In the genomic region with DNA sequence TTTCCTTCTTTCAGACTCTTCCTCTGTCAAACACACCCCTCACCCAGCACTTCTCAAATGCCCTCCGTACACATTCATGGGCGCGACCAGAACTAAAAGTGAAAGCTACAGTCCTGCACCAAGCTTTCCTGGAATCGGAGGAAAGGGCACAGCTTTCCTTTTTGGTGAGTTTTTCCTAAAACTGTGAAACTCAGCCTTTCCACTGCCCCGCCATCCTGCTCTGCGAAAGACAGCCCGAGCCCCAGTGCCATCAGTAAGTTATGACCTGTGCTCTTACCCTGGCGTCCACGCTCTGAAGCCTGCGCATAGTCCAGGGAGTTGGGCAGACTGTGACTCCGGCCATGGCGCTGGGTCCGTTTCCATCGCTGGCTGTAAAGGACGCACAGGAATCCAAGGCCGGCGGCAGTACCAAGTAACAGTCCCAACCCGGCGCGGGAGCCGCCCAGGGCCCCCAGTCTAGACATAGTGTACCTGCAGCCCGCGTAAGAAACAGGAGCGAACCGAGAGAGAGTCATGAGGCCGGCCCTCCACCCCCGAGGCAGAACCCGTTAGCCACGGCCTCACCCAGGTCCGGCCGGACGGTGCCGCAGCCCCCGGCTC, we compare ENCODE assay signal across 8 mouse cellular contexts. TPM values are rescaled to one million over a fixed set of nuclear protein-coding genes. Genes with fewer than 3 reads are reported as not detected.
A peak's percentile ranks its signal among the peaks of the same experiment; 100 is the strongest.
DNase-seq lines count a peak whose midpoint lies in the region; ATAC-seq and TF ChIP-seq lines count a peak whose summit lies in the region.

No protein-coding gene starts in this region.

- no peaks in the 10 kb centered on the region for H3K9me3 ChIP-seq in embryonic facial prominence, embryonic 12.5 days
- H3K9me3 ChIP-seq in hindbrain, embryonic 16.5 days (ENCODE audit: control insufficient read depth, low read length), result no peaks in the 10 kb centered on the region
- no peaks in the 10 kb centered on the region for H3K9me3 ChIP-seq in liver, postnatal 0 days (ENCODE audit: low read length)

- H3K27me3 ChIP-seq in embryonic facial prominence, embryonic 12.5 days, result no peaks in the 10 kb centered on the region
- H3K27me3 ChIP-seq in hindbrain, embryonic 16.5 days (replicated peaks; ENCODE audit: control insufficient read depth, insufficient read depth, low read length), result no peaks in the 10 kb centered on the region
- H3K27me3 ChIP-seq in liver, postnatal 0 days (ENCODE audit: insufficient read depth, low read length), result no peaks in the 10 kb centered on the region

- H3K9ac ChIP-seq in embryonic facial prominence, embryonic 12.5 days, result peak overlapping the region; percentile 88
- H3K9ac ChIP-seq in hindbrain, embryonic 16.5 days (ENCODE audit: low read depth, low read length), result peak overlapping the region; percentile 98
- peak overlapping the region; percentile 91 for H3K9ac ChIP-seq in liver, postnatal 0 days (replicated peaks)

- intact Hi-C loops in gastrocnemius, adult 2 months (cut with DNase I), result no loop called here
- intact Hi-C loops in gastrocnemius, postnatal 36 days (cut with DNase I), result loop anchor here (5.0 kb wide), 1 partner anchor 36 kb away; no protein-coding TSS in a partner anchor

- no peak for TF ChIP-seq EP300 in liver, postnatal 0 days (IDR thresholded peaks at IDR 0.05; ENCODE audit: low read depth)

- TF ChIP-seq CTCF in gastrocnemius, adult 2 months (IDR thresholded peaks at IDR 0.05), result no peak
- no peak for TF ChIP-seq CTCF in liver, postnatal 0 days (IDR thresholded peaks at IDR 0.05; ENCODE audit: low read depth)
- TF ChIP-seq CTCF in olfactory bulb, adult 2 months (IDR thresholded peaks at IDR 0.05; ENCODE audit: insufficient read depth, low read depth, low read length), result no peak

- DNase-seq in gastrocnemius, adult 2 months, result no peak
- DNase-seq in gastrocnemius, postnatal 36 days, result no peak
- peak; percentile 53 for DNase-seq in liver, postnatal 0 days
- DNase-seq in thymus, adult 18-20 months, result no peak

- TF ChIP-seq POLR2A in olfactory bulb, adult 2 months (IDR thresholded peaks at IDR 0.05; ENCODE audit: insufficient read depth, low read depth, low read length), result no peak

- peak overlapping the region; percentile 89 for H3K4me3 ChIP-seq in gastrocnemius, adult 2 months
- peak overlapping the region; percentile 99 for H3K4me3 ChIP-seq in embryonic facial prominence, embryonic 12.5 days
- peak overlapping the region; percentile 96 for H3K4me3 ChIP-seq in hindbrain, embryonic 16.5 days (ENCODE audit: low read length)
- peak overlapping the region; percentile 90 for H3K4me3 ChIP-seq in liver, postnatal 0 days (ENCODE audit: low read depth, low read length)
- peak overlapping the region; percentile 67 for H3K4me3 ChIP-seq in olfactory bulb, adult 2 months (ENCODE audit: insufficient read depth, low read depth, low read length)

- H3K36me3 ChIP-seq in embryonic facial prominence, embryonic 12.5 days, result peaks cover 33% of the 10 kb centered on the region
- peaks cover 22% of the 10 kb centered on the region for H3K36me3 ChIP-seq in hindbrain, embryonic 16.5 days (ENCODE audit: control insufficient read depth, insufficient read depth, low read length)
- peaks cover 29% of the 10 kb centered on the region for H3K36me3 ChIP-seq in liver, postnatal 0 days (replicated peaks; ENCODE audit: insufficient read depth, low read length)

- ATAC-seq in CD4-positive, CD25-positive, alpha-beta regulatory T cell, adult 4 months, result peak; percentile 35
- peak; percentile 49 for ATAC-seq in embryonic facial prominence, embryonic 12.5 days (ENCODE audit: insufficient number of reproducible peaks, insufficient read depth, low FRiP score, low TSS enrichment)
- peak; percentile 31 for ATAC-seq in hindbrain, embryonic 16.5 days
- peak; percentile 37 for ATAC-seq in liver, postnatal 0 days

- peak overlapping the region; percentile 91 for H3K27ac ChIP-seq in gastrocnemius, adult 2 months
- H3K27ac ChIP-seq in embryonic facial prominence, embryonic 12.5 days, result peak overlapping the region; percentile 41; the same call in 1 of the 2 replicates
- peak overlapping the region; percentile 82 for H3K27ac ChIP-seq in hindbrain, embryonic 16.5 days (ENCODE audit: low read depth, low read length)
- H3K27ac ChIP-seq in liver, postnatal 0 days (ENCODE audit: low read depth), result peak overlapping the region; percentile 93
- H3K27ac ChIP-seq in olfactory bulb, adult 2 months (ENCODE audit: insufficient read depth, low read depth, low read length), result no peak overlapping the region

- peak overlapping the region; percentile 98 for H3K4me2 ChIP-seq in embryonic facial prominence, embryonic 12.5 days (replicated peaks)
- peak overlapping the region; percentile 77 for H3K4me2 ChIP-seq in hindbrain, embryonic 16.5 days (ENCODE audit: low read length)
- peak overlapping the region; percentile 78 for H3K4me2 ChIP-seq in liver, postnatal 0 days (ENCODE audit: low read depth, low read length)

- H3K4me1 ChIP-seq in embryonic facial prominence, embryonic 12.5 days, result peaks cover 12% of the 10 kb centered on the region; the same call in 1 of the 2 replicates
- H3K4me1 ChIP-seq in hindbrain, embryonic 16.5 days (ENCODE audit: control insufficient read depth, insufficient read depth, low read depth, low read length), result peaks cover 18% of the 10 kb centered on the region
- peaks cover 21% of the 10 kb centered on the region for H3K4me1 ChIP-seq in liver, postnatal 0 days (ENCODE audit: insufficient read depth)
- peaks cover 6% of the 10 kb centered on the region; the same call in 1 of the 2 replicates for H3K4me1 ChIP-seq in olfactory bulb, adult 2 months (ENCODE audit: control insufficient read depth, insufficient read depth, low read length)

- WGBS in embryonic facial prominence, embryonic 12.5 days, result 6% methylated on average over 34 of the region's 34 CpGs
- WGBS in hindbrain, embryonic 16.5 days, result 8% methylated on average over 32 of the region's 34 CpGs
- WGBS in liver, postnatal 0 days (ENCODE audit: insufficient replicate concordance), result under 1% methylated on average over 34 of the region's 34 CpGs
- WGBS in olfactory bulb, adult 2 months, result 4% methylated on average over 34 of the region's 34 CpGs

RNA-seq across cellular contexts. Expression of gene Rmdn3, which starts 0.7 kb away (rescaled TPM):
- 1 to 10 TPM; 5.6 to 5.8 TPM for total RNA-seq in gastrocnemius, adult 2 months (2021)
- total RNA-seq in gastrocnemius, postnatal 36 days (2021), result 1 to 10 TPM; 4.7 to 4.8 TPM
- 10 to 100 TPM; 15.9 to 20.8 TPM for polyA plus RNA-seq in CD4-positive, CD25-positive, alpha-beta regulatory T cell, adult 4 months (2017; shearing (Covaris generic))
- polyA plus RNA-seq in embryonic facial prominence, embryonic 12.5 days (2016; fragmentation: Nextera tagmentation; extraction: Ambion mirVana), result 41.9 and 42.3 TPM in 2 replicates
- polyA plus RNA-seq in hindbrain, embryonic 16.5 days (2015; fragmentation: Nextera tagmentation; extraction: Ambion mirVana), result 49.3 and 50.1 TPM in 2 replicates
- polyA plus RNA-seq in liver, postnatal 0 days (2015; fragmentation: Nextera tagmentation; extraction: Ambion mirVana), result 37.0 and 39.0 TPM in 2 replicates
- polyA plus RNA-seq in olfactory bulb, adult 2 months (2012; ENCODE audit: insufficient read depth, insufficient read length, low replicate concordance, missing spikeins), result not detected in 2 replicates

RNA-seq across cellular contexts. Expression of gene Gchfr, which starts 11.4 kb away (rescaled TPM):
- total RNA-seq in gastrocnemius, adult 2 months (2021), result not detected
- not detected for total RNA-seq in gastrocnemius, postnatal 36 days (2021)
- polyA plus RNA-seq in CD4-positive, CD25-positive, alpha-beta regulatory T cell, adult 4 months (2017; shearing (Covaris generic)), result not detected
- polyA plus RNA-seq in embryonic facial prominence, embryonic 12.5 days (2016; fragmentation: Nextera tagmentation; extraction: Ambion mirVana), result 4.7 and 5.2 TPM in 2 replicates
- polyA plus RNA-seq in hindbrain, embryonic 16.5 days (2015; fragmentation: Nextera tagmentation; extraction: Ambion mirVana), result 10.9 and 16.2 TPM in 2 replicates
- 263 and 271 TPM in 2 replicates for polyA plus RNA-seq in liver, postnatal 0 days (2015; fragmentation: Nextera tagmentation; extraction: Ambion mirVana)
- polyA plus RNA-seq in olfactory bulb, adult 2 months (2012; ENCODE audit: insufficient read depth, insufficient read length, low replicate concordance, missing spikeins), result not detected in 2 replicates

RNA-seq across cellular contexts. Expression of gene Gm14137, which starts 18.1 kb away (rescaled TPM):
- not detected for total RNA-seq in gastrocnemius, adult 2 months (2021)
- total RNA-seq in gastrocnemius, postnatal 36 days (2021), result not detected
- under 1 TPM; 0.38 to 0.57 TPM for polyA plus RNA-seq in CD4-positive, CD25-positive, alpha-beta regulatory T cell, adult 4 months (2017; shearing (Covaris generic))
- polyA plus RNA-seq in embryonic facial prominence, embryonic 12.5 days (2016; fragmentation: Nextera tagmentation; extraction: Ambion mirVana), result 0.70 and 1.1 TPM in 2 replicates
- polyA plus RNA-seq in hindbrain, embryonic 16.5 days (2015; fragmentation: Nextera tagmentation; extraction: Ambion mirVana), result 0.86 TPM in 2 replicates
- polyA plus RNA-seq in liver, postnatal 0 days (2015; fragmentation: Nextera tagmentation; extraction: Ambion mirVana), result 0.06 and 0.08 TPM in 2 replicates
- polyA plus RNA-seq in olfactory bulb, adult 2 months (2012; ENCODE audit: insufficient read depth, insufficient read length, low replicate concordance, missing spikeins), result not detected in 2 replicates

RNA-seq across cellular contexts. Expression of gene Rad51, which starts 43.6 kb away (rescaled TPM):
- total RNA-seq in gastrocnemius, adult 2 months (2021), result 1 to 10 TPM in 1 of 2 experiments, under 1 TPM in 1; 0.70 to 1.3 TPM
- under 1 TPM; 0.81 to 0.92 TPM for total RNA-seq in gastrocnemius, postnatal 36 days (2021)
- 1 to 10 TPM; 3.6 to 4.6 TPM for polyA plus RNA-seq in CD4-positive, CD25-positive, alpha-beta regulatory T cell, adult 4 months (2017; shearing (Covaris generic))
- polyA plus RNA-seq in embryonic facial prominence, embryonic 12.5 days (2016; fragmentation: Nextera tagmentation; extraction: Ambion mirVana), result 53.3 and 57.7 TPM in 2 replicates
- polyA plus RNA-seq in hindbrain, embryonic 16.5 days (2015; fragmentation: Nextera tagmentation; extraction: Ambion mirVana), result 10.6 and 12.7 TPM in 2 replicates
- 11.2 and 13.0 TPM in 2 replicates for polyA plus RNA-seq in liver, postnatal 0 days (2015; fragmentation: Nextera tagmentation; extraction: Ambion mirVana)
- polyA plus RNA-seq in olfactory bulb, adult 2 months (2012; ENCODE audit: insufficient read depth, insufficient read length, low replicate concordance, missing spikeins), result not detected in 2 replicates

RNA-seq across cellular contexts. Expression of gene Zfyve19, which starts 52.2 kb away (rescaled TPM):
- total RNA-seq in gastrocnemius, adult 2 months (2021), result 10 to 100 TPM; 13.3 to 13.9 TPM
- 10 to 100 TPM; 10.9 to 15.1 TPM for total RNA-seq in gastrocnemius, postnatal 36 days (2021)
- 10 to 100 TPM; 54.5 to 71.7 TPM for polyA plus RNA-seq in CD4-positive, CD25-positive, alpha-beta regulatory T cell, adult 4 months (2017; shearing (Covaris generic))
- 57.0 and 58.2 TPM in 2 replicates for polyA plus RNA-seq in embryonic facial prominence, embryonic 12.5 days (2016; fragmentation: Nextera tagmentation; extraction: Ambion mirVana)
- 70.4 and 75.7 TPM in 2 replicates for polyA plus RNA-seq in hindbrain, embryonic 16.5 days (2015; fragmentation: Nextera tagmentation; extraction: Ambion mirVana)
- 15.5 and 18.4 TPM in 2 replicates for polyA plus RNA-seq in liver, postnatal 0 days (2015; fragmentation: Nextera tagmentation; extraction: Ambion mirVana)
- not detected in 2 replicates for polyA plus RNA-seq in olfactory bulb, adult 2 months (2012; ENCODE audit: insufficient read depth, insufficient read length, low replicate concordance, missing spikeins)

Comparison
In these comparisons a context has a peak if more than half of its experiments do, and no peak if none do; other contexts are left out.
1. RNA of gene Rmdn3, which starts 0.7 kb away (polyA plus RNA-seq): 49.3 to 50.1 TPM in hindbrain, embryonic 16.5 days, 41.9 to 42.3 TPM in embryonic facial prominence, embryonic 12.5 days, 37.0 to 39.0 TPM in liver, postnatal 0 days and 15.9 to 20.8 TPM in CD4-positive, CD25-positive, alpha-beta regulatory T cell, adult 4 months; not detected in olfactory bulb, adult 2 months; every median in the first group is over 10 times any median in the second.
2. RNA of gene Gchfr, which starts 11.4 kb away (polyA plus RNA-seq): 263 to 271 TPM in liver, postnatal 0 days; 10.9 to 16.2 TPM in hindbrain, embryonic 16.5 days, 4.7 to 5.2 TPM in embryonic facial prominence, embryonic 12.5 days, not detected in CD4-positive, CD25-positive, alpha-beta regulatory T cell, adult 4 months and not detected in olfactory bulb, adult 2 months; every median in the first group is over 10 times any median in the second.
3. Peak in every context shown above with its lines, with median percentiles within 50 percentile points of each other: H3K4me3 ChIP-seq, ATAC-seq, H3K4me2 ChIP-seq and H3K9ac ChIP-seq.